Mouse (Mus musculus): Measurements from ENCODE around the gene Ccdc36. TPM values are rescaled to one million over a fixed set of nuclear protein-coding genes. Genes with fewer than 3 reads are reported as not detected.

Gene Ccdc36
- polyA plus RNA-seq, 1 experiment = not detected

- DNase-seq (ENCODE audit: low read depth, low spot score) = no peak
- WGBS = 86% methylated on average over 10 of the region's 10 CpGs
Observed at GRCm38 (mm10) chr9:108388601-108389000, 39.7 kb downstream of the Ccdc36 start.

DNA sequence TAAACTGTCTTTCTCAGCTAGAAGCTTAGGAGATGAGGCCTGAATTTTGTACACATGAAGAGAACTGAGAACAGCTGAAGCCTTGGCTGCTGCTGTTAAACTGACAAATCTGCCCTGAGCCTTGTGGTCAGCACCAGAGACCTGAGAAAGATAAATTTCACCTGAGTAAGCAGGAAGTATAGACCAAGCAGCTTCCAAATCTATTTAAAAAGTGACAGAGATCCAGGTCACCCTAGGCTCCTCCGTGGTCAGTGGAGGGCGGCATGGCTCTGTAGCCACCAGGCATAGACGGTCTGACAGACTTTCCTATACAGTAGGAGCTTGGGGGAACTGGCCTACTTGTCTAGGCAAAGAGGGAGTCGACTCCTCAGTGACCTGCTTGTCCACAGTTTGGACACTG lies 41.5 kb downstream of the Ccdc36 start:
- 86% methylated on average over 4 of the region's 4 CpGs for WGBS
- no peak for DNase-seq (ENCODE audit: low read depth, low spot score)

DNA sequence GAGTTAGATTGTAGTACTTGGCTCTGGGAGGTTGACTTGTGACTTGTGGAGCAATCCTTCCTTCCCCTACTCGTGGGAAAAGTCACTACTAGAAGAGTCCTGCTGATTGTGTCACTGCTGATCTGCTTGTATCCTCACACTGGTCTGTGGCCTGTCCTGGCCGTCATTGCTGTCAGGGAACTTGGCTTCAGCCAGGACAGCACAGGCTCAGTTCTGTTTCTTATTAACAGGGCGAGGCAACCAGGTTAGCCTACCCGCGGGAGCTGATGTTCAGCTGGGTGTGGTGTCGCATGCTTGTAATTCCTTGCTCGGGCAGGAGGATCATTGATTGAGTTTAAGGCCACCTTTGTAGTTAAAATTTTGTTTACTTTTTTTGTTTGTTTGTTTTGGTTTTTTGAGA lies 43.3 kb downstream of the Ccdc36 start:
- no peak for DNase-seq (ENCODE audit: low read depth, low spot score)
- 48% methylated on average over 7 of the region's 7 CpGs for WGBS

DNA sequence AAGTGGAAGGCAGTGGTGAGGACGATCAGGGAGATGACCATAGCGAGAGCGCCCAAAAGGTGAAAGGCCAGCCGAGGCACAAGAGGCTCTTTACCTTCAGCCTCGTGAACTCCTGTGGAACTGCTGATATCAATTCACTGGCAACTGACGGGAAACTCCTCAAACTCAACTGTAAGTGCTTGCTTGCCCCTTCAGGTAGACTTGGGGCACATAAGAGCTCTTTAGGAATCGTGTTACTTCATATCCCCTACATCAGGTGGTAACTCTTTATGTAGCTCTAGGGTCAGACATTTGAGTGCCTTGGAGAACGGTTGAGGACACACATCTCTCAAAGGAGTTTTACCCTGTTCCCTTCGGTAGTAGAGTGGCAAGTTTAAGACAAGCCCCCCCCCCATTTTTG lies 46.9 kb downstream of the Ccdc36 start:
- WGBS = 94% methylated on average over 9 of the region's 9 CpGs
- no peak for DNase-seq (ENCODE audit: low read depth, low spot score)

DNA sequence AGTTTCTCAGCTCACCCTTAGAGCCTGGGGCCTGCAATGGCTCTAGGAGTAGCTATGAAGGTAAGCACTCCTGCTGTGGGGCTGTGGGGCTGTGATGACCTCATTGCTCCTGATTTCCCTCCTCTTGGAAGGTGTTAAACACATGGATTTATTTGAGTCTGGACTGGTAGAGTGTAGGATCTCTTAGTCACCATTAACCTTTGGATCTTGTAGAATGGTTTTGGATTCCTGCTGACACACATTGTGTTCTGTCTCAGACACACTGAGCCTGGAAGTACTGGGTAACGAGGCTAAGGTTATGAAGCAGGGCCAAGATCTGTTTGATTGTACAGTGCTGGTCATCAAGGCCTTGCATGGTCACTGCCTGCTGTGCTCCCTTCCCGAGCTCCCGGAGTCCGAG lies 49.0 kb downstream of the Ccdc36 start:
- no peak for DNase-seq (ENCODE audit: low read depth, low spot score)
- 91% methylated on average over 4 of the region's 4 CpGs for WGBS

DNA sequence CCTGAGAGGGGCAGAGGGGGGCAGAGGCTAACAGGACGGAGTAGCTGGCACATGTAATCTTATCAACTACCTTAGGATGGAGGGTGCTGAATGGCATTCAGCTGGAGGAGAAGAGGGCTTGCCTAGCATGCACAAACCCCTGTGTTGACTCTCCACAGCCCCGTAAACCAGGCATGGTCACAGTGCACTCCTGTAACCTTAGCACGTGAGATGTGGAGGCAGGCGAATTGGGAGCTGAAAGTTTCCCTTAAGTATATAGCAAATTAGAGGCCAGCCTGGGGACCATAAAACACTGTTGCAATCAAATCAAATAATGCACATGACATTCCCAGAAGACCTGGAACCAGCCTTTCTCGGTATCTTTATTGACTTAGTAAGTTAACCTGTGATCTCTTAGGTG lies 49.5 kb downstream of the Ccdc36 start:
- WGBS = 61% methylated on average over 5 of the region's 5 CpGs
- DNase-seq (ENCODE audit: low read depth, low spot score) = no peak

GRCm38 (mm10) chr9:108378234-108378633 lies 50.0 kb downstream of the Ccdc36 start:
- 75% methylated on average over 9 of the region's 9 CpGs for WGBS
- no peak for DNase-seq (ENCODE audit: low read depth, low spot score)

Other genes starting within 250 kb of the Ccdc36 start
- gene Bsn, start 238.1 kb downstream of the Ccdc36 start, polyA plus RNA-seq (2012; rRNA removed) = 2.0 and 2.2 TPM in 2 replicates
- gene Dag1, start 164.5 kb downstream of the Ccdc36 start, polyA plus RNA-seq (2012; rRNA removed) = 33.9 and 66.1 TPM in 2 replicates
- gene Nicn1, start 138.1 kb downstream of the Ccdc36 start, polyA plus RNA-seq (2012; rRNA removed) = 5.8 and 6.5 TPM in 2 replicates
- gene Amt, start 131.6 kb downstream of the Ccdc36 start, polyA plus RNA-seq (2012; rRNA removed) = 2.3 and 3.4 TPM in 2 replicates
- gene Rhoa, start 122.4 kb downstream of the Ccdc36 start, polyA plus RNA-seq (2012; rRNA removed) = 130 and 145 TPM in 2 replicates
- 45.9 and 48.1 TPM in 2 replicates for gene Tcta, start 122.3 kb downstream of the Ccdc36 start, polyA plus RNA-seq (2012; rRNA removed)
- 641 and 1,038 TPM in 2 replicates for gene Gpx1, start 89.6 kb downstream of the Ccdc36 start, polyA plus RNA-seq (2012; rRNA removed)
- gene Usp4, start 80.6 kb downstream of the Ccdc36 start, polyA plus RNA-seq (2012; rRNA removed) = 57.7 and 67.5 TPM in 2 replicates
- gene 1700102P08Rik, start 35.7 kb downstream of the Ccdc36 start, polyA plus RNA-seq (2012; rRNA removed) = 0.30 TPM in 1 of 2 replicates, not detected in the other
- gene BC048562, start 8.0 kb upstream of the Ccdc36 start, polyA plus RNA-seq (2012; rRNA removed) = not detected in 2 replicates
- 18.1 and 22.8 TPM in 2 replicates for gene Ccdc71, start 32.0 kb upstream of the Ccdc36 start, polyA plus RNA-seq (2012; rRNA removed)
- gene Klhdc8b, start 33.1 kb upstream of the Ccdc36 start, polyA plus RNA-seq (2012; rRNA removed) = 13.6 and 18.8 TPM in 2 replicates
- 20.7 and 27.2 TPM in 2 replicates for gene Lamb2, start 51.3 kb upstream of the Ccdc36 start, polyA plus RNA-seq (2012; rRNA removed)
- gene Usp19, start 62.1 kb upstream of the Ccdc36 start, polyA plus RNA-seq (2012; rRNA removed) = 74.9 and 104 TPM in 2 replicates
- 243 and 346 TPM in 2 replicates for gene Qars, start 79.2 kb upstream of the Ccdc36 start, polyA plus RNA-seq (2012; rRNA removed)
- 40.8 and 77.6 TPM in 2 replicates for gene Qrich1, start 88.3 kb upstream of the Ccdc36 start, polyA plus RNA-seq (2012; rRNA removed)
- gene Impdh2, start 131.8 kb upstream of the Ccdc36 start, polyA plus RNA-seq (2012; rRNA removed) = 89.1 and 95.4 TPM in 2 replicates
- 37.2 and 51.6 TPM in 2 replicates for gene Ndufaf3, start 138.9 kb upstream of the Ccdc36 start, polyA plus RNA-seq (2012; rRNA removed)
- gene Dalrd3, start 141.4 kb upstream of the Ccdc36 start, polyA plus RNA-seq (2012; rRNA removed) = 146 and 161 TPM in 2 replicates
- gene Wdr6, start 150.3 kb upstream of the Ccdc36 start, polyA plus RNA-seq (2012; rRNA removed) = 14.2 and 14.3 TPM in 2 replicates
- gene P4htm, start 169.2 kb upstream of the Ccdc36 start, polyA plus RNA-seq (2012; rRNA removed) = 3.5 and 4.4 TPM in 2 replicates
- gene Arih2, start 220.9 kb upstream of the Ccdc36 start, polyA plus RNA-seq (2012; rRNA removed) = 25.8 and 32.4 TPM in 2 replicates
- 32.4 and 37.7 TPM in 2 replicates for gene Slc25a20, start 233.6 kb upstream of the Ccdc36 start, polyA plus RNA-seq (2012; rRNA removed)

Measured in large intestine, adult 2 months (tissue).